Mouse (Mus musculus) cerebral cortex, adult 2 months (tissue): Measurements from ENCODE around the gene Hgfac.

Experiments used
- WGBS: fragments of 180-500 bp; shearing (Covaris S2); methylation state at CpG from one replicate; pipeline ENCODE4 v1.1.7; 2018; 5-methylcytosine and 5-hydroxymethylcytosine counted together

Gene Hgfac

DNA sequence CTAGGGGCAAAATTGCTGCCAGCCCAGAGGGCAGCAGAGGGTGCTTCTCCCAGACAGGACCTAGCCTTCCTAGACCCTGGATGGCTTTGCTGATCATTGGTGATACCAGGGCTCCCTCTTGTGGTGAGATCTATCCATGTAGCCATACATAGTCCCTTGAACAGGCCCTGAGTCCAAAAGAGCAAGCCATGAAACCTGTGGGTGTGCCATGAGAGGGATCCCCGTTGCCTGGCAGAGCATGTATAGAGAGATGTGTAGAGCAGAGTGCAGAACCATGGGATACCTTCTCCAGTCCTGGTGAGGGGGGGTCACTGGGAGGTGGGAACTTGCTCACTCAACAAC, 1.8 kb downstream of the Hgfac start:
- 0% methylated on average over 1 of the region's 1 CpGs for WGBS

DNA sequence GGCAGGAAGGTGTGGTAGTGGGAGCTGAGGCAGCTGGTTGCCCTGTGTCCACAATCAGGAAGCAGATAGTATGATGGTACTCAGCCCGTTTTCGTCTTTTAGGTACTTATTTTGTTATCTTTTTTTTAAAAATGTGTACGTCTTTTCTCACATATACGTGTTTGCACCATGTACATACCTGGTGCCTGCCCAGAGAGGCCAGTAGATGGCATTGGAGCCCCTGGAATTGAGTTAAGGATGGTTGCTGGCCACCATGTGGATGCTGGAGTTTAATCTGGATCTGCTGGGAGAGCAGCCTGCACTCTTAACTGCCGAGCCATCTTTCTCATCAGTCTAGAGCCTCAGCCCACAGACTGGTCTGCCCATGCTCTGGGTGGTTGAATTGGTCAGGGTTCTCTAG, 9.2 kb downstream of the Hgfac start:
- WGBS, result 82% methylated on average over 5 of the region's 5 CpGs

DNA sequence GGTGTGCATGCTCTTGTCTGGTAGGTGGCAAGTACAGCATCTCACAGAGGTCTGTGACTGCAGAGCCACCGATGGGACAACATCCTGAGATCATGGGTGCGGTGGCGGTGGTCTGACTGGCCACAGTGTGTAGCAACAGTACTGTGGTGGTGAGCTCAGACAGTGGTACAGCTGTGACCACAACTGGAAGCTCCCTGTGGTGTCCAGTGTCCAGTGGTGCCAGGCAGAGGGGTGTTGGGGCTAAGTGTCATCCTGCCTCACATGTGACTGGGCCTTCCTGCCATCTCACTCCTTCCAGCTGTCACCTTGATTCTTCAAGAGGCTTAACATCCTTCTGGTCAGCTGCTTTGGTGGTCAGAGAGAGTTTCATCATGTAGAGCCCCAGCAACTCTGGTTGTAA, 13.3 kb downstream of the Hgfac start:
- WGBS, result 88% methylated on average over 3 of the region's 3 CpGs

DNA sequence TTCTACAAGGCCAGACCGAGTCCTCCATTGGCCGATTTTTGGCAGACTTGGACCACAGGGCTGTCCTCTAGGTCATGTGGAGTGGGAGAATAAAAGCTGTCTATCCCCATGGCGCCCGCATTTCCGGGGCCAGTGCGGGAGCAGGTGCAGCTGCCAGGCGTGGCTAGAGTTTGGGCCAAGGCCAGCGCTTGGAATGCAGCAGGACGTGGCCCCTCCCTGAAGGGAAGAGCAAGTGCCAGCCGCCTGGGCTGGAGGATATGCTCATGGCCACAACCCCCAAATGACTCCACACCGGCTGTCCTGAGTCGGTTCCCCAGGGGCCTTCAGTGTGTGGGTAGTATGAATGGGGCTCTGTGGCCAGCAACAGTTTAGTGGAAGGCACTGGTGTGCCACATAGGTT, 13.8 kb downstream of the Hgfac start:
- 64% methylated on average over 12 of the region's 12 CpGs for WGBS

DNA sequence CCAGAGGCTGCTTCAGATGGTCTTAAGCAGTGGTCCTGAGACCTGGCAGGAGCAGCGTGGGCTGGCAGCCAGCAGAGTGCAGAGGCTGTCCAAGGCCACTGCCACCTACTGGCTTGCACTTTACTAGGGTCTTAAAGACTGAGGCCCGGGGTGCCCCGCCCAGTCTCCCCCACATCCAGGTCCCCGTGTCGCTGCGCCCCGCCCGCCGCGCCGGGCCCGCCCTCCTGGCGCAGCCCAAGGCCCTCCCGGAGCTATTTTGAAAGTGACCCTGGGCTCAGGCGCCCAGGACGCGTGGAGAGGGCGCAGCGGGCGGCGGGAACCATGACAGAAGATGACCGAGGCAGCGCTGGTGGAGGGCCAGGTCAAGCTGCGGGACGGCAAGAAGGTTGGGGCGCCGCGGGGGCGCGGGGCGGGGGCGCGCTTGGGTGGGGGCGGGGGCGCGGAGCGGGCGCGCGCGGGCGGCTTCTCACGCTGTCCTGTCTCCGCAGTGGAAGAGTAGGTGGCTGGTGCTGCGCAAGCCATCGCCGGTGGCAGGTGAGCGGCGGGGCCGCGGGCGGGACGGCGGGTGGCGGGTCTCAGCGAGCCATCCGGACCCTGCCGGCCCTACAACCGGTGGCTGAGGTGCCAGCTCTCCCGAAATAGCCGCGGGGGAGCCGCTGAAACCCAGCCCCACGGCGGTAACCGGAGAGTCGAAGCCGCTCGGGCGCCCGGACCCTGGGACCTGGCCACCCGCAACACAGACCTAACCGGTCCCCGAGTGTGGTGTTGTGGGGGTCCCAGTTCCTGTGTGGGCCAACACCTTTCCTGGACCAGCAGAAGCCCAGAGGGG, 15.5 kb downstream of the Hgfac start, which contains the start of gene Dok7:
Gene Dok7 (plus strand): TSS at position 163 of the 829 bp plus-strand sequence.
- WGBS, result 2% methylated on average over 72 of the region's 74 CpGs

DNA sequence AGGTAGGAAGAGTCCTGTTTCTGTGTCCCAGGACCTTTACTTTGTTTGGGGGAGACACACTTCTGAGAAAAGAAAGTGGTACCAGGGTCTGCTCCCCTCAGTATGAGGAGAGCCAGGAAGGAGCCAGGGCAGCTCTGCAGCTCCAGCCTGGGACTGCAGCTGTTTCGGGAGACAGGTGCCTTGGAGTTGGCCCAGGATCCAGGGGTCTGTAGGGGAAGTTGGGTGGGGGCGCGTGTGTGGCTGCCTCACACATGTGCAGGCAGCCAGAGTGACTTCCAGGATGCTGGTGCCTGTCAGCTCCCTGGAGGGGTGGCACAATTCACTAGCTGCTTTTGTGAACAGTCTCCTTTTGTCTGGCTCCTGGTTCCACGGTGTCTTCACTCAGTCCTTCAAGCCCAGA, 16.3 kb downstream of the Hgfac start:
- 12% methylated on average over 4 of the region's 4 CpGs for WGBS

DNA sequence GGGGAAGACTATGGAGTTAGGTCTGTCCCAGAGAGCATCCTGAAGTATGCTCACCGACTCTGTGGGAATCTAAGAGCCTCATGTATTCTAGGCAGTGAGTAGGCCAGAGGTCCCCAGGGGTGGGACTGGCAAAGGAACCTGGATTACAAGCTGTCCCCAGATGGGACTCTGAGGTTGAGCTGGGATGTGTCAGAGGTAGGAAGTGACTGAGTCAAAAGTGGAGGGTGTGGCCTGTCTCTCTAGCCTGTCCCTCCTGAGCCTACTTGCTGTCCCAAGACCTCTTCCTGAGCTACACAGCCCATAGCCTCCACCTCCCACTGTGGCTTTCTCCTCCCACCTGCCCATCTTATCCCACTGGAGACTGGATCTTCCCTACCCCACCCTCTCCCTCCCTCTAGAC, 16.9 kb downstream of the Hgfac start:
- 60% methylated on average over 1 of the region's 1 CpGs for WGBS

DNA sequence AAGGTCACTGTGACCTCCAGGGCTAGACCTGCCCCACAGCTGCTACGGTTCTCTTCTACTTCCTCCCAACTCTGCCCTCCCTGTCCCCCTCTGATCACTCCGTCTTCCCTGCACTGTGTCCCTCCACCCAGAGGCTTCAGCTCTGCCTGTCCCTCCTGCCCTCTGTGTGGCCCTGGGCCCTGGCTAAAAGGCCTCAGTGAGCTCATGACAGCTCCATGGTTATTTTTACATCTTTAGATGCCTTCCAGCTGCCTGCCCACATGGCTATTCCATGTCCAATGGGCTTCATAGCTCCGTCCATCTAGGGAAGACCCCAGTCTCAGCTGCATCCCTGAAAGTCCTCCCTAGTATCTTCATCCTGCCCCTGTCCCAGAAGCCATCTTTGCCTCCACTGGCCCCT, 18.8 kb downstream of the Hgfac start:
- WGBS, result 93% methylated on average over 3 of the region's 3 CpGs

DNA sequence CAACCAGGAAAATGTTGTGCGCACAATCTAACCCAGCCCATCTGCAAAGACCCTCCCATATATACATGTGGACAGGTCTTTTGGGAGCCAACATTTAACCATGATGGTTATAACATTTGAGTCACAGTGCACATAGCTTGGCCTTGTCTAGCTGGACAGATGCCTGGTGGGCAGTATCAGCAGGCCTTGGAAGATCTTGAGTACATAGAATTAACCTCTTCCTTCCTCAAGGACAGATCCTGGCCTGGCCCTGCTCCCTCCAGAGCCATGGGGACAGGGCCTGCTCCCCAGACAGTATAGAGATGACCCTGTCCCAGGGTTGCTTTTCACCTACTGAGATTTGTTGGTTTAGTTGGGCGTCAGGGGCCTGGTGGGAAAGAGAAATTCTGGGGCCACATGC, 28.5 kb downstream of the Hgfac start:
- WGBS, result 90% methylated on average over 2 of the region's 2 CpGs

DNA sequence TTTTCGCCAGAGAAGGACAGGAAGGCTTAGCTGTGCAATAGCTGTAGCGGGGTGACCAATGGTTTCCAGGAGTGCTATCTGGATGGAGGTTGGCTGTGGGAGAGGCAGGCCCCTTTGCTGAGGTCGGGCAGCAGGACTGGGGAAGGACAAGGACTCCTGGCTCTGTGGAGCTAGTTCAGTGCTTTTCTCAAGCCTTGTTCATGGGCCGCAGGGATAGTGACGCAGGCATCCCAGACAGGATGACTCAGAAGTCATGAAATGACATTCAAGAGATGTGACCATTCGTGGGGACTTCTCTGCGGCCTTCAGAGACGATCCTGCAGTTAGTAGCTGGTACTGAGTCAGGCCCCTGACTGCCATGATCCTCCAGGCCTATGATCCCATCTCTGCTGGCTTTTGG, 29.0 kb downstream of the Hgfac start:
- WGBS, result 91% methylated on average over 8 of the region's 8 CpGs

DNA sequence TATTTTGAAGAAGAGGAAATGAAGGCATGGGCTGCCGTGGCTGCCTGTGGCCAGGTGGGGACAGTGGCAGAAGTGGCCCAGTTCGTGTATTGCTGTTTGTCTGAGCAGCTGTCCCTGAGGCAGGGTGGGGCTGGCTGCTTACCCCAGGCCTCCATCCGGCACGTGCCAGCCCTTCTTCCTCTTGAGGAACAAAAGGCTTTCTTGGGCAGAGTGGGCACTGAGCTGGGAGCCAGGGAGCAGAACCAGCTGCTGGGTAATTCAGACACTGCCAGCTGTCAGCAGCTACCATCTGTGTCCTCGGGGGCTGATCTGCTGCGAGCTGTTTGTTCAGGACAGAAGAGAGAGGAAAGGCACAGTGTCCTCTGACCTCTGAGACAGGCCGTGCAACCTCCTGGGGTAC, 29.6 kb downstream of the Hgfac start:
- 28% methylated on average over 7 of the region's 7 CpGs for WGBS

DNA sequence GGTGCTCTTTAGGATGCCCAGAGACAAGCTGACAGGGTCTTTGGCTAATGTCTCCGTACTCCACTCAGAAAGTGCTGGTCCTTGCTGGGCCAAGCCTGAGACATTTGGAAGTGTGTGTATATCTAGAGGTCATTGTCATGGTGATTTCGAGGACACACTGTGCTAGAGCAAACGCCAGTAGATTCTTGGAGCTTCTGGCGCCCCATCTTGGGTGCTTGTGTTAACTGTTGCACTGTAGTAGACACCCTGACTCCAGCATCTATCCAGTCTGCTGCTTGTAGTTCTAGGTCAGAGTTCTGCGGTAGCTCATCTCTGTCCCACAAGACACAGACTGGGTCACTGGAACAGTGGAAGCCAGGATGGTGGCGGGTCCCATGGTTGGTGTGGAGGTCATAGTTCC, 30.5 kb downstream of the Hgfac start:
- WGBS, result 89% methylated on average over 6 of the region's 6 CpGs

DNA sequence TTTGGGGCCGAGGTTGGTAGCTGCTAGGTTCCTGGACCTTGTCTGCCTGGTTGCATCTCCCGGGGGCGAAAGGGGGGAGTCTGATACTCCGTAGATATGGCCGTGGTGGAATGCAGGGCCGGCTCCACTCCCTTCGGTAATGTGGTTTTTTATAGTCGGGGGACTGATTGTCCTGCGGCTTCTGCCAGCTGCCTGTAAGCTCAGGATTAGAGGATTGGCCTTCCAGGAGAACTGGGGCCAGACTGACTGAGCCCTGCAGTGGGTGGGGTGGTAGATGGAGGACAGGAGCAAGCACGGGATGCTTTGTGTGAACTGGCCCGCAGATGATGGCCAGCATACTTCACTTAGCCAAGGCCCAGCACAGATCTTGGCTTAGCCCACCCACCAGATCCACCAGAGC, 31.9 kb downstream of the Hgfac start:
- 85% methylated on average over 11 of the region's 11 CpGs for WGBS

DNA sequence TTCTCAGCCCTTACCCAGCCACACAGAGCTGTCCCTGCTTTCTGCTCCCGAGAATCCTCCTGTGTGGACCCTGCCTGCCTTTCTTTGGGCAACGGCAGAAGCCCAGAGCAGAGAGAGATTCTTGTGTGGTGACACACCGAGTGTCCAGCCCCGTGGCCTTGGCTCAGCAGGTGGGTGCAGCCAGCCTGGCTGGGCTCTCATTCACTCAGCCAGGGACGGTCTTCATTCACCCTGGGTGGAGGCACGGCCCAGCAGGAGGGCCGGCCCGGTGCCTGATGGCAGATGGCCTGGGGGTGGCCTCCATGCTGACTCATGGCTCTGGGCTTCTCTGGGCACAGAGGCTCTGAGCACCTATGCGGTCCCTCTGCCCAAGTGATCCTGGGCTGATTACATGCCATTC, 32.7 kb downstream of the Hgfac start:
- WGBS, result 60% methylated on average over 9 of the region's 9 CpGs

DNA sequence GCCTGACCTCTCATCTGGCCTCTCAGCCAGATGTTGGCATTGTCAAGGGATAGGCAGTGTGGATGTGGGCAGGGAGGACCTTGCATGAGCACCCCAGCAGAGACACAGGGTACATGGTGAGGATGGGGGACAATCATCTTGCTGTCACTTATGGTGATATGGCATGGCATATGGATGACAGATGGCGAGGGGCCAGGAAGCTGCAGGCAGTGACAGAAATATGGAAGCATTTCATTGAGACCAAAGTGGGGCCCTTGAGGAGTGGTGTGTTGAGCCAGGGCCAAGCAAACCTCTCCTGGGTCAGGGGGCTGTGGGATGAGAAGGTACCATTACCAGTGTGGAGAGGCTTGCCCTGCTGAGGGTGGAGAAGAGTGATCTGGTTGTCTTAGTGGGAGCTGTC, 35.1 kb downstream of the Hgfac start:
- WGBS, result 86% methylated on average over 1 of the region's 1 CpGs

DNA sequence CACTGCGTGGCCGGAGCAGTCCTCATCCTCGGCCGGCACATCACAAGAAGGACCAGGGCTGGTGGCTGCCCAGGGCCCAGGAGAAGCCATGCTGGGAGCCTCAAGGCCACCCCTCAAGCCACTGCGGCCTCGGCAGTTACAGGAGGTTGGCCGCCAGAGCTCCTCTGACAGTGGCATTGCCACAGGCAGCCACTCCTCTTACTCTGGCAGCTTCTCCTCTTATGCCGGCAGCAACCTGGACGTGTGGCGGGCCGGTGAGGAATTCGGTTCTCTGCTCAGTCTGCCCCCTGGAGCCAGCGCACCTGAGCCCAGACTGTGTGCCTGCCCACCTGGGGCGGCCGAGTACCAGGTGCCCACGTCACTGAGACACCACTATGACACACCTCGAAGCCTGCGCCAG, 37.8 kb downstream of the Hgfac start:
- WGBS, result 76% methylated on average over 18 of the region's 18 CpGs

DNA sequence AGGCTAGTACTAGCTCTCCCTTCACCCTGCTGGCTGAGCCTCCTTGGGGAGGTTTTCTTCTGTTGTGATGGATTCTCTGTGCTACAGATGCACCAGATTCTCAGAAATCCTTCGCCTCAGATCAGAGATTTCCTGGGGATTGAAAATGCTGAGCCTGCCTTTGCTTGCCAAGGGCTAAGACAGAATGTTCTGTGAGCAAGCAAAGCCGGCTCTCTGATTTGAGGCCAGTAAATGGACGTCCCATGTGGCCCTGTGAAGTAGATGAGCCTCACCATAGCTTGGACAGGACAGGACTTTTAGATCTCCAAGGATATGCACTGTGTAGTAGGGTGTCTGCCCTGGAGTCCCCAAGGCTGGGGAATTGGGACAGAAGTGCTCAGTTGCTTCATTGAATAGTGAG, 43.6 kb downstream of the Hgfac start:
- WGBS, result 70% methylated on average over 3 of the region's 3 CpGs

DNA sequence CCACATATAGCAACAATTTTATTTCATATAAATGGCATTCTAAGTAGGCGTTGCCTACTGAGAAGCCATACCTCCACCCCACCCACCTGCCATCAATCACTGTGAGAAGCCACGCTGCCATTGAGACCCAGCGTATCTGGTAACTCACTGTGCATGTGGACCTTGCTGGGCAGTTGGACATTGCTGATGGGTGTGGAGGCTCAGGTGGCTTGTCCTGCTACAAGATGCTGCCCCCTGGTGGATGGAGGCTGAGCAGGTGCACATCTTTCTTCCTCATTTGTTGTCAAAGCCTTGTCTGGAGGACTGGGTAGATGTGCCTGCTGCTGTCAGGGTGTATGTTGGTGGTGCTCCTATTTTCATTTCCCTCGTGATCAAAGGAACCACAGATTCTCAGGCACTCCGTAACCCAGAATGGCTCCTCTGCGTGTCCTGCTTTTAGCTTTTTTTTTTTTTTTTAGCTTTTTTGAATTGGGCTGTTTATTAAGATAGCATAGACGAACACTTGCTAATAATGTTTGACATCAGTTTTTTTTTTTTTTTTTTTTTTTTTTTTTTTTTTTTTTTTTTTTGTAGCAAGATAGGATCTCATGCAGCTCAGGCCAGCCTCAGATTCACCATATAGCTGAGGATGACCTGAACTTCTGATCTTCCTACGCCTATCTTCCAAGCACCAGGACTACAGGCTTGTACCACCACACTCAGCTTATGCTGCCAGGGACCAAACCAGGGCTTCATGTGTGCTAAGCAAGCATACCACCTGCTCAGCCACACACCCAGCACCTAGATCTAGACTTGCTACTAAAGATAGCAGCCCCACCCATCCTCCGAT, 47.7 kb downstream of the Hgfac start:
- WGBS, result 65% methylated on average over 9 of the region's 9 CpGs

DNA sequence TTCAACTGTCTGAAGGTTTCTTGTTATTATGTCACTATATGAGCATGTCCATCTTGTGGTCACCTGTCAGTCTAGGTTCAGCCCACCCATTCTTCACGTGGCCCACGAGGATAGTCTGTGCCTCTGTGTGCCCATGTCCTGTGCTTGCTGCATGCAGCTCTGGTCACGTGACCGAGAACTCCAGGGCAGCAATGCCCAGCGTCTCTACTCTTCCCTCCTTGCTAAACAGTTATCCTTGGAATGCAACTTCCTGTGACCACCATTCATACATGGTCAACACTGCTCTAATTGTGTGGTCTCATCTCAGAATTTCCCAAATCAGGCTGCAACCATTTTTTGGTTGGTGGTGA, 48.3 kb downstream of the Hgfac start:
- 86% methylated on average over 5 of the region's 5 CpGs for WGBS

DNA sequence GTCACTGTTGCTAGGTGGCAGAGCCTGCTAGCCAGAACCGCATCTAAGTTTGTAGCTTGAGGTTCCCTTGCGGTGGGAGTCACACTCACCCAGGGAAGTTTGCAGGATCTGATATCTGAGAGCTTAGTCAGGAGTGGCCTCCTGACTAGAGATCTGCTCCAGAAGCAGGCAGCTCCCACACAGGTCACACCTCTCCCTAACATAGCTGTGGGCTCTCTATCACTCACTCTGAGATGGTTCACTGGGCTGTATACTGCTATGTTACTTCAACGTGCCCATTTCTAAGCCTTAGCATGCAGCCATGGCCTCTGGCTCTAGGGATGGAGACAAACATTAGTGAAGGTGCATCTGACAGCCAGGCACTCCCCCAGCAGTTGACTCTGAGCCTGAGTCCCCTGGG, 50.3 kb downstream of the Hgfac start:
- WGBS, result 87% methylated on average over 3 of the region's 3 CpGs
